Mouse (Mus musculus) adrenal gland, postnatal 36 days (tissue): ENCODE measurements around the gene Zfp422. TPM values are rescaled to one million over a fixed set of nuclear protein-coding genes. Genes with fewer than 3 reads are reported as not detected.

ENCODE experiments used
- DNase-seq, 2 experiments: peaks; one replicate each; pipeline ENCODE4 v3.0.0; 2021; ENCODE audit warnings: mixed read lengths in 1 of 2
- long read RNA-seq, 2 experiments: library from polyadenylated mRNA; stranded (forward); transcript quantifications; one replicate each; pipeline ENCODE4 v2.0.0; 2021; ENCODE audit warnings: borderline sequencing depth in 2 of 2
- total RNA-seq, 2 experiments: library from RNA; stranded (reverse); gene quantifications; 2 replicates each; pipeline ENCODE4 v1.2.3; 2021

Zfp422 gene
- 10 to 100 TPM; 19.7 to 23.0 TPM for total RNA-seq
- long read RNA-seq, experiment 1, transcript Zfp422-201 (2 exons, 2,375 nt): minor isoform, 6 of 32 reads
- long read RNA-seq, experiment 1, transcript Zfp422-202 (2 exons, 3,187 nt): major isoform, 21 of 32 reads
- long read RNA-seq, experiment 1, partial matches to known transcripts: 0 of 32 reads
- long read RNA-seq, experiment 1, other reads (novel, unspliced or antisense): 5 of 32 reads
- long read RNA-seq, experiment 2, transcript Zfp422-202 (2 exons, 3,187 nt): major isoform, 10 of 15 reads
- long read RNA-seq, experiment 2, partial matches to known transcripts: 0 of 15 reads
- long read RNA-seq, experiment 2, other reads (novel, unspliced or antisense): 3 of 15 reads

- peak; percentile 70 to 82 for DNase-seq
Measured at GRCm38 (mm10) chr6:116628539-116629171, at the start of gene Zfp422. Gene Zfp422 (minus strand): TSS chr6:116628999.

- DNase-seq: no peak
Measured at GRCm38 (mm10) chr6:116677321-116677720, 48.5 kb upstream of the Zfp422 start.

GRCm38 (mm10) chr6:116676355-116676913 is 47.6 kb upstream of the Zfp422 start:
- DNase-seq: no peak

- DNase-seq: no peak
Measured at GRCm38 (mm10) chr6:116674283-116674886, 45.6 kb upstream of the Zfp422 start.

- DNase-seq: peak; percentile 82 to 84
Measured at GRCm38 (mm10) chr6:116673471-116674282, 44.9 kb upstream of the Zfp422 start, which contains the start of gene Rassf4. Gene Rassf4 (minus strand): TSS chr6:116673952.

GRCm38 (mm10) chr6:116672349-116672748 is 43.5 kb upstream of the Zfp422 start:
- no peak for DNase-seq

GRCm38 (mm10) chr6:116671768-116672167 is 43.0 kb upstream of the Zfp422 start:
- DNase-seq: no peak

GRCm38 (mm10) chr6:116671031-116671430 is 42.2 kb upstream of the Zfp422 start:
- no peak for DNase-seq

GRCm38 (mm10) chr6:116670144-116670543 is 41.3 kb upstream of the Zfp422 start:
- DNase-seq: peak; percentile 41 to 47

GRCm38 (mm10) chr6:116668682-116669470 is 40.1 kb upstream of the Zfp422 start:
- DNase-seq: peak in 1 of 2 experiments; percentile 26

GRCm38 (mm10) chr6:116667382-116667781 is 38.6 kb upstream of the Zfp422 start:
- no peak for DNase-seq

- DNase-seq: no peak
Measured at GRCm38 (mm10) chr6:116666892-116667291, 38.1 kb upstream of the Zfp422 start.

GRCm38 (mm10) chr6:116666085-116666750 is 37.4 kb upstream of the Zfp422 start:
- no peak for DNase-seq

- no peak for DNase-seq
Measured at GRCm38 (mm10) chr6:116664830-116665229, 36.0 kb upstream of the Zfp422 start.

GRCm38 (mm10) chr6:116664031-116664430 is 35.2 kb upstream of the Zfp422 start:
- no peak for DNase-seq

GRCm38 (mm10) chr6:116663364-116663763 is 34.6 kb upstream of the Zfp422 start:
- DNase-seq: no peak

- DNase-seq: peak; percentile 40 to 64
Measured at GRCm38 (mm10) chr6:116653684-116654454, 25.1 kb upstream of the Zfp422 start.

- no peak for DNase-seq
Measured at GRCm38 (mm10) chr6:116653191-116653590, 24.4 kb upstream of the Zfp422 start.

- peak; percentile 55 to 66 for DNase-seq
Measured at GRCm38 (mm10) chr6:116651437-116652118, 22.8 kb upstream of the Zfp422 start.
